Mouse (Mus musculus) adrenal gland, postnatal 36 days (tissue): Measurements from ENCODE around the gene Gm13084. TPM values are rescaled to one million over a fixed set of nuclear protein-coding genes. Genes with fewer than 3 reads are reported as not detected.
"Not testable (repeated sequence)": the region's sequence is repeated elsewhere in the genome, so short reads cannot be mapped to it uniquely, and the experiment has no call there.

Experiments
- DNase-seq, 2 experiments: peaks; one replicate each; pipeline ENCODE4 v3.0.0; 2021; ENCODE audit warnings: mixed read lengths in 1 of 2
- long read RNA-seq, 2 experiments: library from polyadenylated mRNA; stranded (forward); transcript quantifications; one replicate each; pipeline ENCODE4 v2.0.0; 2021; ENCODE audit warnings: borderline sequencing depth in 2 of 2
- total RNA-seq, 2 experiments: library from RNA; stranded (reverse); gene quantifications; 2 replicates each; pipeline ENCODE4 v1.2.3; 2021

Gene Gm13084
- not detected for total RNA-seq
- long read RNA-seq, experiment 1: 0 reads
- long read RNA-seq, experiment 2: 0 reads

DNA sequence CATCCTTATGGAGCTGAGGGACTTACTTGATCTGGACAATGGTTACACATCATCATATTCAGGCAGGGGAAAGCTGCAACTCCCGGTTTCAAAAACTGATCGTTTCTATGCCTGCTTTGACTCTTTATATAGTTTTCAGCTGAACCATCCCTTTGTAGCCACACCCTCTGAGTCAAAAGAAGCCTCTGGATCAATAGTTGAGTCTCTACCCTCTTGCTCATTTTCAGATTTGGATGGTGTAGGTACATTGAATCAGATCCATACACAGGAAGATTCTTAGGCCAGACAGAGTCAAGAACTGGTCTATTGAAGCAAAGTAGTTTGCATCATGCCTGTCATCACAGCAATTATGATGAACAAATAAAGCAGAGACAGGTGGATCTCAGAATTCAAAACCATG is at the start of gene Gm13084:
TSS of gene Gm13084 (minus strand) at position 101 of the 400 bp plus-strand sequence.
- no peak for DNase-seq

DNA sequence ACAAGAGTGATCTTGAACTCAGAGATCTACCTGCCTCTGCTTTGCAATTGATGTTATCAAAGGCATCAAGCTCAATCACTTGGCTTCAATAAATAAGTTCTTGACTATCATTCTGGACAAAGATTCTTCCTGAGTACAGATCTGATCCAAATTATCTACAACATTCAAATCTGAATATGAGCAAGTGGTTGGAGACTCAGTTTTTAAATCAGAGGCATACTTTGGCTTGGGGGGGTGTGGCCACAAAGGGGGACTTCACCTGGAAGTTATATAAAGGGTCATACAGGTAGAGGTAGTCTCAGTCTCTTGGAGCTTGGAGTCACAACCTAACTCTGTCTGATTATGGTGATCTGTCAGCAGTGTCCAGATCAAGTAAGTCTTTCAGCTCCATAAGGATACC is 30.3 kb upstream of the Gm13084 start, which contains the start of gene Gm13103:
TSS of gene Gm13103 (plus strand) at position 301 of the 400 bp plus-strand sequence.
- not testable (repeated sequence) for DNase-seq

DNA sequence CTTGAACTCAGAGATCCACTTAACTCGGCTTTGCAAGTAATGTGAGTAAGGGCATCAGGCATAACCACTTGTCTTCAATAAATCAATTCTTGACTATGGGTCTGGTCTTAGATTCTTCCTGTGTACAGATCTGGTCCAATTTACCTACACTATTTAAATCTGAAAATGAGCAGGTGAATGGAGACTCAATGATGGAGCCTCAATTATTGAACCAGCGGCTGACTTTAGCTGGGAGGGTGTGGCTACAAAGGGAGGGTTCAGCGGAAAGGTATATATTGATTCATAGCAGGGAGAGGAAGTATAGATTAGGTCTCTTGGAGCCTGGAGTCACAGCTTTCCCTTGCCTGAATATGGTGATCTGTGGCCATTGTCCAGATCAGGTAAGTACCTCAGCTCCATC is 26.8 kb downstream of the Gm13084 start, which contains the start of gene Gm13023:
TSS of gene Gm13023 (plus strand) at position 301 of the 400 bp plus-strand sequence.
- not testable (repeated sequence) for DNase-seq

Other genes starting within 250 kb of the Gm13084 start
- not detected for gene Gm13083, start 201.1 kb downstream of the Gm13084 start, total RNA-seq
- gene Gm13088, start 158.8 kb downstream of the Gm13084 start, total RNA-seq: not detected
- gene Gm13089, start 113.4 kb downstream of the Gm13084 start, total RNA-seq: not detected
- gene Gm13078, start 96.6 kb downstream of the Gm13084 start, total RNA-seq: not detected
- gene Gm13023, start 26.7 kb downstream of the Gm13084 start, total RNA-seq: not detected
- gene Gm13103, start 30.4 kb upstream of the Gm13084 start, total RNA-seq: not detected
- not detected for gene Pramef6, start 84.3 kb upstream of the Gm13084 start, total RNA-seq
- not detected for gene Pramef25, start 134.9 kb upstream of the Gm13084 start, total RNA-seq
- not detected for gene Gm13101, start 150.9 kb upstream of the Gm13084 start, total RNA-seq
- not detected for gene Pramef17, start 178.3 kb upstream of the Gm13084 start, total RNA-seq
- not detected for gene Pramel4, start 243.0 kb upstream of the Gm13084 start, total RNA-seq